Mouse (Mus musculus) spleen, adult 18-20 months (tissue): ENCODE measurements around the gene Hist2h2bb.
"Not testable (repeated sequence)": the region's sequence is repeated elsewhere in the genome, so short reads cannot be mapped to it uniquely, and the experiment has no call there.

Experiments used
- DNase-seq, 2 experiments: peaks; one replicate each; pipeline ENCODE4 v3.0.0; 2022; ENCODE audit warnings: mixed read lengths in 2 of 2

Gene Hist2h2bb

GRCm38 (mm10) chr3:96269511-96270474 lies at the start of gene Hist2h2bb:
Hist2h2bb (plus strand) TSS chr3:96269752.
- peak; percentile 78 to 81 for DNase-seq

- not testable (repeated sequence) for DNase-seq
These were observed 49.3 kb upstream of the Hist2h2bb start for GRCm38 (mm10) chr3:96220131-96220764.

GRCm38 (mm10) chr3:96220765-96221639 lies 48.5 kb upstream of the Hist2h2bb start, which contains the start of the genes Hist2h2ac and Hist2h2be:
Hist2h2ac (minus strand) TSS chr3:96220880.
Hist2h2be (plus strand) TSS chr3:96221119.
- DNase-seq = peak; percentile 74 to 80

DNA sequence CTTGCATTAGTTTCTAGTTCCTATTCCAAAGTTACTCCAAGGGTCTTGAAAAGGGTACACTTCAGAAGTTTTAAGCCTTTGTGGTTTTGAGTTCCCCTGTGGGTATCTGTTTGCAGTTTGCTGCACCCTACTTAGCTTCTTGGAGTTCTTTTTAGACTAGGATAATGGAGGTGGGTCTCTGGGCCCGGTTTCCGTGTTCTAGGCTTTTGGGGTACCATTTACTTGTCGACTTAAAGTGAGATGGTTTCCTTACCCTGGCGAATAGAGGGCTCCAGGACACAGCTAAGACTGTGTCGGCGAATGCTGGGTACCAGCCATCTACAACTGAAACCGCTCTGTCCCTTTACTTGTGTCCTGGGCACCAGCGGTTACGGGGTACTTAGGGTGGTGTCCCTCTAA lies 47.9 kb upstream of the Hist2h2bb start:
- DNase-seq = peak in 1 of 2 experiments; percentile 29

DNA sequence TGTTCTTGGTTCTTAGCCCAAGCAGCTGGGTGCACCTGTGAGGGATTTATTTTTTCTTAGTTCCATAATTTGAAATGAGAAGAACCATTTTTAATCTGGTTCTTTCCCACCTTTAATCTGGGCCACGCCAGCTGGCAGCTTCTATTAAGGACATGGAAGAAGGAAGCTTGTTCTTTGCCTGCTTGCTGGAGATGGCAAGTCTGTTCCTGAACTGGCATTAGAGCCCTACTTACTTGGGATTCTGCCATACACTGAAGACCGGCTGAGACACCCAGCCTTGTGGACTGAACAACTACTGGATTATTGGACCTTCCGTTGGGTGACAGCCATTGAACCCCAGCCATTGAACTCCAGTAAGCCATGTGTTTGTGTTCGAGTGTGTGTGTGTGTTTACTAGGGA lies 46.8 kb upstream of the Hist2h2bb start:
- no peak for DNase-seq

- no peak for DNase-seq
These were observed 44.1 kb upstream of the Hist2h2bb start for GRCm38 (mm10) chr3:96225421-96225820.

DNA sequence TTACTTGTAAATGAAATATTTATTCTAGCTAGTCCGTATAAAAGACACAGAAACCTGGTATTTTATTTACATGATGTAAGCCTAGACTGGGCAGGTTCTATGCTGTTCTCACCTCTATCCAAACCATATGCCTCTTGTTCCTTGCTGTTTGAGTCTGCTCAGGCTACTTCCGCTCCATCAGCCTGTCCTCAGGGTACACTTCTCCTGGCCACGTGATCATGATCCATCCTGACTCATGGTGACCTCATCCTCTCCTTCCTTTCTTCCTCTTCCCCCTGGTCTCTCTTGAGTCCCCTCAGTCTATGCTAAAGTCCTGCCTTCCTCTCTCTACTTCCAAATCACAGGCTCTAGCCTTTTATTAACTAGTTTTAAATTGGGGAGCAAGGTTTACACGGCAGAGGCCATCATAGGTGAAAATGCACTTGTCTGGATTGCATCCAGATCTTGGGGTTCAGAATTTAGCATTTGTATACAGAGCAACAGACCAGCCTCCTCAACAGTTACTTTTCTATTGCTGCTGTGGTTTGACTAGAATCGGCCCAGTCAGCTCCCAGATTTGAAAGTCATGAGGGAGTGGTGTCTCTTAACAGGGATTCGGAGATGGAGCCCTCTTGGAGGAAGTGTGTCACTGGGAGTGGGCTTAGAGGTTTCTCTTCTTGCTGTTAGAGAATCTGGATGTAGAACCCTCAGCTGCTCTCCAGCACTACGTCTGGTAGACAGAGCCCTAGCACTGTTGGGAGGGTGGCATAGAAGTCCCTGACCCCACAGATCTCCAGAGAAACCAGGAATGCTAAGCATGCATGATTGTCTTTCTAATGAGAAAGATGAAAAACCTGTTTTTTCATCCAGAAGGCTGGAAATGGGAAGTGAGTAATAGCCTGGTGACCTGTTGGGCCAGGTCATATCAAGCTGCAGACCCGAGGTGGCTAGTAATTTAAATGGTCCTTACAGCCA lies 42.6 kb upstream of the Hist2h2bb start:
- no peak for DNase-seq

DNA sequence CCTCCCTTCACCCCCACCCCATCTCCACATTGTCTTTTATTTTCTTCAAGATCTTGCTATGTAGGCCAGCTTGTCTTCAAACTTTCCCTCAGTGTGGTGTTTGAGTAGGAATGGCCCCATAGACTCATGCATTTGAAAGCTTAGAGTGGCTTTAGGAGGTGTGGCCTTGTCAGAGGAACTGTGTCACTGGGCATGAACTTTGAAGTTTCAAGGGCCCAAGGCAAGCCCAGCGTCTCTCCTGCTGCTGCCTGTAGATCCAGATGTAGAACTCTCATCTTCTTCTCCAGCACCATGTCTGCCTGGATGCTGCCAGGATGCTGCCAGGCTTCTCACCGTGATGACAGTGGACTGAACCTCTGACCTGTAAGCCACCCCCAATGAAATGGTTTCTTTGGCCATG lies 40.7 kb upstream of the Hist2h2bb start:
- DNase-seq = no peak

DNA sequence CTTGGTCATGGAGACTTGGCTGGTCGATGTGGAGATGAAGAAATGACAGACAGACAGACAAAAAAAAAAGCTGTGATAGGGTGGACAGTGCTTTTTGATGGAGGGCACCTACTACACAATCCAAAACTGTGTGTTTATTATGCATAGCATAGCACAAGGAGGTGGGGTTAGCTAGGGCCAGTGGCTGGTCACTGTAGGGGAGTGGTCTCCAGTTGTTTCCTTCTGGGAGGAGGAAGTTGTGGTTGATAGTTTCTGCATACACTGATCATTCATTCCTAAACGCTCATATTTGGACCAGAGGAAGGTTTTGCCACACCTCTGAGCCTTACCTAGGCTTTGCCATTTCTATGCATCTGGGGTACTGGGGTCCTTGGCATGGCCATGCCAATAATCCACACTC lies 39.1 kb upstream of the Hist2h2bb start:
- DNase-seq = no peak

DNA sequence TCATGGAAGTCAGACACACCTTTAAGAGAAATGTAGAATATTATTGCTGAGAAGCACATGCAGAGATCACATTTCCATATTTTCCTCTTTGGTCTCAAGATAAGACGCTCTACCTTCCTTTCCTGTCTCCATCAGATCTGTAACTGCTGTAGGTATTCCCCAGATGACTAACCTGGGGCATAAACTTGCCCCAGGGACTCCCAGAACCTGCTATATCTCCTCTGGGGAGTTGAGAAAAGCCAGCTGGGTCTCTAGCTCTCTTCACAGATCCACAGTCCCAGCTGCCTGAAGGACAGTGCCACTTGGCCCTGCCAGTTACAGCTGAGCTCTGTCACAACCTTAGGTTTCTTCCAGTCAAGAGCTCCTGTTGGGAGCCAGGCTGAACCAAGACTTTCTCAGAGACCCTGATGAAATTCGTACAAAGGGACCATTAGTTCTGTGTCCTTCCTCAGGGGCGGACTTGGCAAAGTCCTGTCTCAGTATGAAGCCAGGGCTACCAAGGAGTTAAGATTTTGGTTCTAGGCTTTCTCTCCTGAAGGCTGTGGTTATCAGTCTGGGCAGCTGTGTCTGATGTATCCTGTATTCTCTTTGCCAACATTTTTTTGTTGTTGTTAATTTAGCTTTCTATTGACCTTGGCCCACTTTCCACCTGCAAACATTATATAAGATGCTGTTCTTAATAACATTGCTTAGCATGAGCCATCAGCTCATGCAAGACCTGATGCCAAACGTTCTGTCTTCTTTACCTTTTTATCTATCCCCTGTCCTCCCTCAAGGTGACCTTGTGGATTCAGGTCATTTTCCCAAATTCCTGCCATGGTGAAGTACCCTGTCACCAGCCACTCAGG lies 38.4 kb upstream of the Hist2h2bb start:
- no peak for DNase-seq

- no peak for DNase-seq
These were observed 37.8 kb upstream of the Hist2h2bb start for GRCm38 (mm10) chr3:96231758-96232120.

DNA sequence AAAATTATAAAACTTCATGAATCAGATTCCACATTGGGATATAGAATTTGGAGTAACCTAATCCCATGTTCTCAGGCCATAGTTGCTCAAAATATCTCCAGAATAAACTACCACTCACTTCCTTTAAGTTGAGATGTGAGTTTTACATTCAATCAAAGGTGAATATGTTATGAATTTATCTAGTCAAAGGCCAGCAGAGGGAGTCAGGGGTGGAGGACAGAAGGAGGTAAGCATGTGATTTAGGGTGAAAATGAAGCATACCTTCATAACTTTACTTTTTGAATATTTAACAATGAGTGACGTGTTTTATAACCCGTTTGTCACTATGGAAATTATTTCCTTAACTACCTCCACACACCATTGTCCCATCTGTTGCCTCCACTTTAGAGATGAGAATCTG lies 34.6 kb upstream of the Hist2h2bb start:
- DNase-seq = no peak

DNA sequence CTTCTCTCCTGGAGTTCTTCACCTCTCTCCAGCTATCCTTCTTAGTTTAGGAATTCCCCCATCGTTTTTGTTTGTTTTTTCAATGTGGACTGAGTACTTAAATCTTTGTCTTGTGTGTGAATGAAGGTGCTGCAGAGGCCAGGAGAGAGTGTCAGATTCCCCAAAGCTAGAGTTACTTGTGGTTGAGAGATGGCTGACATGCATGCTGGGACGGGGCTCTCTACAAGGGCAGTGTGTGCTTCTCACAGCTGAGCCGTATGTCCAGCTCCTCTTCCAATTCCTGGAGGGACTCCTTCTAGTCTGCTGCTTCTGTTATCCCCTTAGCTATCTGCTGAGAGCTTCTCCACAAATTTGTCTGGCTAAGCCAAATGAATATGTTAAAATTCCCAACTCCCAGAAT lies 33.7 kb upstream of the Hist2h2bb start:
- DNase-seq = no peak

DNA sequence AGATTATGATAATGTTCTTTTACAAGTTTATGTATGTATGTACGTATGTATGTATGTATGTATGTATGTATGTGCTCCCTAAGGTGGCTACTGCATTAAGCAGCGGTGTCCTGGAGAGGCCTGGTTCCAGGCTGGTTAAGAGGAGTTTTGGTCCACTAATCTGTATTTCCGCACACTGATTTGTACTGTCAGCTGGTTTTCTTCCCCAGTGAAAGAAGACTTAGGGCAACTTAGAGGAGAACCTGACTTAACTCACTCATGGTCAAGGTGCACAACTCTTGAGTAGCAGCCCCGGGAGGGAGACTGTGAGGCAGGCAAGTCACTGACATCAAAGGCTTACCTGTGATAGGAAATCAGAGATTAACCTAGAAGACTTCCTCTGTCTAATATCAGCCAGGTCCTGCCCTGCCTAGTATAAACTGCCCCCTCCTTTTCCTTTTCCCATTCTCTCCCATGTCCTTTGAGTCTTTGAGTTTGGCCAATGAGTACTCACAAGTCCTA lies 32.7 kb upstream of the Hist2h2bb start:
- DNase-seq = no peak

GRCm38 (mm10) chr3:96237335-96237903 lies 32.1 kb upstream of the Hist2h2bb start:
- DNase-seq = no peak

- no peak for DNase-seq
These were observed 31.5 kb upstream of the Hist2h2bb start for GRCm38 (mm10) chr3:96237904-96238511.

DNA sequence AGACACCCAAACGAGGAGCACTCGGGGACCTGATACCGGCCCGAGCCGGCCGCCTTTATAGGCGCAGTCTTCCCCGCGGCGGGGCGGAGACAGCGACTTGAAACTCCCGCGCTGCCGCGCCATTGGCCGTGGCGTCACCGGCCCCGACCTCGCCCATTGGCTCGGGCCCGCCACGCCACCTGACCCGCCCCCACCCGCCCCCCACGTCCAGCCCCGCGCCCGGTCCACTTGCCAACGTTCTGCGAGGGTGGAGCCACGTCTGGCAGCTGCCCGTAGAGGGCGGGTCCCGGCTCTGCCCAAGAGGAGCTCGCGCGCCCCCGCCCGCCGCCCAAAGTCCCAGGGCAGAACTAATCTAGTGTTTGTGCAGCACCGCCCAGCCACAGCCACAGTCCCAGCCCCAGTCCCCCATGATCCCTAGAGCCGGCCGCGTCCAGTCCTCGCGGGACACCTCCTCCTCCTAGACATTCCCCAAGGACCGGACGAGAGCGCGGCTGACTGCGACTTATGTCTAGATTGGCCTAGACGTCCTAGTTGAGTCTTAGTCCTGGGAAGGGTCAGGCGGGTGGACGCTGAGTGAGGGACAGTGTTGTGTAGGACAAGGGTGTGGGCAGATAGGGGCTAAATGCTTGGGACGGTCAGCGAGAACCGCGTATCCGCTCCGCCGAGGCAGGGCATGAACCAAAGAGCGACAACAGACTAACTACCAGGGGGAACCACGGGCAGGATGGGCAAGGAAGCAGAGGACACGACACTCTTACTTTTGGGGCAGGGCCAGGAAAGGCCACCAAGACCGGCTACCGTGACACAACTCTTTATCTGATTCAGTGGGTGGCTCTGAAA lies 30.4 kb upstream of the Hist2h2bb start, which contains the start of gene Hist2h3c2:
Gene Hist2h3c2, minus strand, starts transcription at position 174 of the 840 bp plus-strand sequence.
- DNase-seq = peak; percentile 19 to 60

DNA sequence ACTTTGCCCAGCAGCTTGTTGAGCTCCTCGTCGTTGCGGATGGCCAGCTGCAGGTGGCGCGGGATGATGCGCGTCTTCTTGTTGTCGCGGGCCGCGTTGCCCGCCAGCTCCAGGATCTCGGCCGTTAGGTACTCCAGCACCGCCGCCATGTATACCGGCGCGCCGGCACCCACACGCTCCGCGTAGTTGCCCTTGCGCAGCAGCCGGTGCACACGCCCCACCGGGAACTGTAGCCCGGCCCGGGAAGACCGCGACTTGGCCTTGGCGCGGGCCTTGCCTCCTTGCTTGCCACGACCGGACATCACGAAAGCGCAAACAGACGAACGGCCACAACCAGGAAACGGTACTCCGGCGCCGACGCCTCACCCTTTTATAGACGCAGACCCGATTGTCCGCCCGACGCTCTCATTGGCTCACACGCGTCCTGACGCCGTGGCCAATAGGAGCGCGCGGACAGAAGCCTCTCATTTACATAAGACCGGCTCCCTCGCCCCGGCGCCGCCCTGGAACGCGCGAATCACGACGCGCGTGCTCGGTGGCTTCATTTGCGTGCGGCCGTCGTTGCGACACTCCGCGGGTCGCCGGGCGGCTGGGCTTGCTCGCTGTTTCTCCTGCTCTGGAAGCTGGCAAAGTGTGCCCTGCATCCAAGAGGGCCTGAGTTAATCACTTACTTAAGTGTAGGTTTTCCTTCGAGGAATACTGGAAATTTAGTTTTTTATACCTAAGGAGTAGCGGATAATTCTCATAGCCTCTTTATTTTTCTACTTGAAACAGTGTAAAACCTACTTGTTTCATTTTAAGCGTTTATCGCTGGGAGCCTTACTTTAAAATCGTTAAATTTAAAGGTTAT lies 29.4 kb upstream of the Hist2h2bb start, which contains the start of gene Hist2h2aa2:
Gene Hist2h2aa2, minus strand, starts transcription at position 328 of the 850 bp plus-strand sequence.
- peak; percentile 89 to 92 for DNase-seq
